Mouse (Mus musculus): ENCODE results near the gene Theg. TPM values are rescaled to one million over a fixed set of nuclear protein-coding genes. Genes with fewer than 3 reads are reported as not detected.

Gene Theg
- total and polyA plus RNA-seq, 2 experiments = not detected

DNA sequence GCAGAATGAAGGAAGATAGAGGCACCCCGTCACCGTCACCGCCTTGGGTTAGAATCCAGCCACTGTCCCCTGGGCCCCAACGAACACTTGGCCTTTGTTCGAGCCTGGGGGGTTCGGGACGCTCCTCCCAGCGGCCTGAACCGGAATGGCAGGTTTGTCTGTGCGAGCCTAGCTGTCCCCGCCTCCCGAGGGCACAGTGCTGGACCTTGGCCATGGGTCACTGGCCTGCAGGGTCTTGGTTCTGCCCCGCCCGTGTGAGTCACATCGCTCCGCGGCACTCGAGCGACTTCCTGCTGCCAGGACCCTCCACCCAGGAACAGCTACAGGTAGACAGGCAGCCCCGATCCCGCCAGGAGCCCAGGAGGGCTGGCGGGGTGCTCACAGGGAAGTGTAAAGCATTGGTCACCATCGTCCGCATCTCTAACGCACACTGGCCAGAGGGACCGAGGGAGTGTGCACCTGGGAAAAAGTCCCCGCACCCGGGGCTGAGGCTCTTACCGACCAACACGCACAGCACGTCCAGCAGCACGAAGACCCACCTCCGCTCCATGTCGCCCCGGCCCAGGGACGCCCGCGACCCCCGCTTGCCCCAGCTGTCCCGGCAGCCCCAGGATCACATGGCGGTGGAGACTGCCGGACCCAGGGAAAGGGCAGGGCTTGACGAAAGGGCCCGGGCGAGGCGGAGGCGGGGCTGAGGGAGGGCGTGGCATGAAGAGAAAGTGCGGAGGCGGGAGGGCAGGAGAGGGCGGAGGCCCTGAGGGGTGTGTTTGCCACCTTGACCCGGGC, 53.8 kb downstream of the Theg start, which contains the start of gene Plpp2:
Plpp2 (minus strand) TSS at position 671 of the 786 bp plus-strand sequence.
- under 1% methylated on average over 52 of the region's 52 CpGs for WGBS
- Histone ChIP-seq H3K36me3 (ENCODE audit: control insufficient read depth, insufficient read depth, low read length) (no peaks in the 10 kb centered on the region), H3K4me3 (ENCODE audit: insufficient read depth, low read depth, low read length) (peak within 1 kb of the TSS; percentile 76), H3K27me3 (ENCODE audit: control insufficient read depth, insufficient read depth, low read length) (no peaks in the 10 kb centered on the region), H3K79me2 (ENCODE audit: control insufficient read depth, insufficient read depth, low read length) (no peaks in the 10 kb centered on the region), H3K9ac (ENCODE audit: low read depth, low read length) (peak within 1 kb of the TSS; percentile 55), H3K4me1 (ENCODE audit: control insufficient read depth, insufficient read depth, low read length) (no peaks in the 10 kb centered on the region), H3K27ac (replicated peaks; ENCODE audit: insufficient read depth, low read depth, low read length) (peak within 1 kb of the TSS; percentile 24)
- TF ChIP-seq POLR2A (IDR thresholded peaks at IDR 0.05; ENCODE audit: extremely low read depth, insufficient read depth, low read length) (0 out of 2 replicates have a peak, but pooled peaks have one; percentile 28), CTCF (IDR thresholded peaks at IDR 0.05; ENCODE audit: low read depth, low read length) (peak; percentile 79)
- peak; percentile 73 for DNase-seq (ENCODE audit: extremely low read depth, low read depth, low spot score)

DNA sequence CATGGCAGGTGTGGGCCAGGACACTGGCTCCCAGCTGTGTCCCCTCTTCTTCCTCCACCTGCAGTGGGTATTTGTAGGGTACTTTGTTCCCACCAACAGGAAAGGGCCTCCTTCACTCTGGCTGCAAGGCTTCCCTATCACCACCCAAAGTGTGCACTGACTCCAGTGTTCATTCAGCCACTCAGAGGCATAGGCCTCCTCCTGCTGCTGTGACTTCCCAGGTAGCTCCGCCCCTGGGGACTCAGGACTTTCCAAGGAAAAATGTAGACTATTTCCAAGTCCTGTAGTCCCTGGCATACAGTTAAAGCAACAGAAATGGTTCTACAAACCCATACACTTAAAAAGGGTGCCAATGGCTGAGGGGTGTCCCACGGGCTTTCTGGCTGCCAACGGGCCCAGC, 54.5 kb downstream of the Theg start:
- DNase-seq (ENCODE audit: extremely low read depth, low read depth, low spot score) = no peak
- no peak overlapping the region for H3K27ac ChIP-seq (replicated peaks; ENCODE audit: insufficient read depth, low read depth, low read length)
- peak overlapping the region; percentile 53; the same call in 1 of the 2 replicates for H3K9ac ChIP-seq (ENCODE audit: low read depth, low read length)
- H3K4me1 ChIP-seq (ENCODE audit: control insufficient read depth, insufficient read depth, low read length) = no peaks in the 10 kb centered on the region
- 27% methylated on average over 3 of the region's 3 CpGs for WGBS
- peak overlapping the region; percentile 76 for H3K4me3 ChIP-seq (ENCODE audit: insufficient read depth, low read depth, low read length)
- no peaks in the 10 kb centered on the region for H3K79me2 ChIP-seq (ENCODE audit: control insufficient read depth, insufficient read depth, low read length)
- no peaks in the 10 kb centered on the region for H3K36me3 ChIP-seq (ENCODE audit: control insufficient read depth, insufficient read depth, low read length)
- TF ChIP-seq CTCF (IDR thresholded peaks at IDR 0.05; ENCODE audit: low read depth, low read length) = no peak
- no peak for TF ChIP-seq POLR2A (IDR thresholded peaks at IDR 0.05; ENCODE audit: extremely low read depth, insufficient read depth, low read length)
- no peaks in the 10 kb centered on the region for H3K27me3 ChIP-seq (ENCODE audit: control insufficient read depth, insufficient read depth, low read length)

- Histone ChIP-seq H3K9ac (ENCODE audit: low read depth, low read length) (no peak overlapping the region), H3K36me3 (ENCODE audit: control insufficient read depth, insufficient read depth, low read length) (no peaks in the 10 kb centered on the region), H3K27ac (replicated peaks; ENCODE audit: insufficient read depth, low read depth, low read length) (no peak overlapping the region), H3K4me1 (ENCODE audit: control insufficient read depth, insufficient read depth, low read length) (no peaks in the 10 kb centered on the region), H3K27me3 (ENCODE audit: control insufficient read depth, insufficient read depth, low read length) (no peaks in the 10 kb centered on the region), H3K4me3 (ENCODE audit: insufficient read depth, low read depth, low read length) (no peak overlapping the region), H3K79me2 (ENCODE audit: control insufficient read depth, insufficient read depth, low read length) (no peaks in the 10 kb centered on the region)
- DNase-seq (ENCODE audit: extremely low read depth, low read depth, low spot score) = no peak
- TF ChIP-seq POLR2A (IDR thresholded peaks at IDR 0.05; ENCODE audit: extremely low read depth, insufficient read depth, low read length) (no peak), CTCF (IDR thresholded peaks at IDR 0.05; ENCODE audit: low read depth, low read length) (no peak)
- WGBS = 79% methylated on average over 3 of the region's 3 CpGs
Measured at GRCm38 (mm10) chr10:79531593-79531992, 55.5 kb downstream of the Theg start.

DNA sequence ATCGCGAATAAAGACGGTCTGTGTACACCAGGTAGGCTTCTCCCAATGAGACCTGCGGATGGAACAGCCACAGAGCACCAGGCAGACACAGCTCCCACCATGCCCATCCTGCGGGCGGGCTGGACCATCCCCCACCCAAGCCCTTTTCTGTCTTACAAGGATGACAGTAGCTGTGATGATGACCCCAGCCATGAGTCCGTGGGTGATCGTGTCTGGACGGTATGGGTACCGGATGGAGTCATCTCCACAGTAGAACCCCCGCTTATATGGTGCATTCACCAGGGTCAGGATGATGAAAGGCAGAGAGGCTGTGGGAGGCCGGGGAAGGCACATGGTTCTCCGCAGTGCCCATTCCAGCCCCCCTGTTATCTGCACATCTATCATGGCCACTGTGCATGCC, 56.4 kb downstream of the Theg start:
- H3K4me1 ChIP-seq (ENCODE audit: control insufficient read depth, insufficient read depth, low read length) = no peaks in the 10 kb centered on the region
- DNase-seq (ENCODE audit: extremely low read depth, low read depth, low spot score) = no peak
- H3K36me3 ChIP-seq (ENCODE audit: control insufficient read depth, insufficient read depth, low read length) = no peaks in the 10 kb centered on the region
- no peak overlapping the region for H3K27ac ChIP-seq (replicated peaks; ENCODE audit: insufficient read depth, low read depth, low read length)
- no peaks in the 10 kb centered on the region for H3K79me2 ChIP-seq (ENCODE audit: control insufficient read depth, insufficient read depth, low read length)
- H3K4me3 ChIP-seq (ENCODE audit: insufficient read depth, low read depth, low read length) = no peak overlapping the region
- WGBS = 96% methylated on average over 13 of the region's 13 CpGs
- H3K9ac ChIP-seq (ENCODE audit: low read depth, low read length) = no peak overlapping the region
- TF ChIP-seq POLR2A (IDR thresholded peaks at IDR 0.05; ENCODE audit: extremely low read depth, insufficient read depth, low read length) (no peak), CTCF (IDR thresholded peaks at IDR 0.05; ENCODE audit: low read depth, low read length) (no peak)
- no peaks in the 10 kb centered on the region for H3K27me3 ChIP-seq (ENCODE audit: control insufficient read depth, insufficient read depth, low read length)

DNA sequence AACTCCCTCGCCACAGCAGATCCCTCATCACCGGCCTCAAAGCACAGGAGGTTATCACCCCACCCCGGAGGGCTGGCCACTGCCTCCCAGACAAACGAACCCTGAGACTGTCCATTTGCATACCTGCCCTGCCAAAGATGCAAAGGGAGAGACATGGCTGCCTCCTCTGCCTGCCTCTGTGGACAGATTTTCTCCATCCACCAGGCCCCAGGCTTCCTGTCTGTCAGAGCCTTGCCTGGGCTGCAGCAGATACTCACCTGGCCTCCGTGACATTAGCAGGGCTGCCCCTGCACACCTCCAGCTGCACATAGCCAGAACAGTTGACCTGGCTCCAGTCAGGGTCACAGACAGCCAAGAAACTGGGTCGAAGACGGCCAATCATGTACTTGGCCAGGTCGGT, 56.9 kb downstream of the Theg start:
- 73% methylated on average over 8 of the region's 8 CpGs for WGBS

GRCm38 (mm10) chr10:79528081-79528480, 59.0 kb downstream of the Theg start:
- Histone ChIP-seq H3K79me2 (ENCODE audit: control insufficient read depth, insufficient read depth, low read length) (no peaks in the 10 kb centered on the region), H3K4me1 (ENCODE audit: control insufficient read depth, insufficient read depth, low read length) (no peaks in the 10 kb centered on the region), H3K27me3 (ENCODE audit: control insufficient read depth, insufficient read depth, low read length) (no peaks in the 10 kb centered on the region), H3K36me3 (ENCODE audit: control insufficient read depth, insufficient read depth, low read length) (peaks cover 2% of the 10 kb centered on the region; the same call in 1 of the 2 replicates), H3K4me3 (ENCODE audit: insufficient read depth, low read depth, low read length) (no peak overlapping the region), H3K27ac (replicated peaks; ENCODE audit: insufficient read depth, low read depth, low read length) (no peak overlapping the region), H3K9ac (ENCODE audit: low read depth, low read length) (no peak overlapping the region)
- WGBS = 97% methylated on average over 3 of the region's 3 CpGs
- no peak for DNase-seq (ENCODE audit: extremely low read depth, low read depth, low spot score)
- TF ChIP-seq CTCF (IDR thresholded peaks at IDR 0.05; ENCODE audit: low read depth, low read length) (no peak), POLR2A (IDR thresholded peaks at IDR 0.05; ENCODE audit: extremely low read depth, insufficient read depth, low read length) (no peak)

More for the DNA sequence above, 56.9 kb downstream of the Theg start:
- Histone ChIP-seq H3K4me3 (ENCODE audit: insufficient read depth, low read depth, low read length) (no peak overlapping the region), H3K27me3 (ENCODE audit: control insufficient read depth, insufficient read depth, low read length) (no peaks in the 10 kb centered on the region), H3K27ac (replicated peaks; ENCODE audit: insufficient read depth, low read depth, low read length) (no peak overlapping the region), H3K79me2 (ENCODE audit: control insufficient read depth, insufficient read depth, low read length) (no peaks in the 10 kb centered on the region), H3K4me1 (ENCODE audit: control insufficient read depth, insufficient read depth, low read length) (no peaks in the 10 kb centered on the region), H3K36me3 (ENCODE audit: control insufficient read depth, insufficient read depth, low read length) (no peaks in the 10 kb centered on the region), H3K9ac (ENCODE audit: low read depth, low read length) (no peak overlapping the region)
- DNase-seq (ENCODE audit: extremely low read depth, low read depth, low spot score) = no peak
- TF ChIP-seq CTCF (IDR thresholded peaks at IDR 0.05; ENCODE audit: low read depth, low read length) (no peak), POLR2A (IDR thresholded peaks at IDR 0.05; ENCODE audit: extremely low read depth, insufficient read depth, low read length) (no peak)
